Mouse (Mus musculus) heart, adult 11 months (tissue): ENCODE data around the gene Cpd.

Source experiments
- DNase-seq: peaks from one replicate; pipeline ENCODE4 v3.0.0; 2022

The Cpd gene

DNA sequence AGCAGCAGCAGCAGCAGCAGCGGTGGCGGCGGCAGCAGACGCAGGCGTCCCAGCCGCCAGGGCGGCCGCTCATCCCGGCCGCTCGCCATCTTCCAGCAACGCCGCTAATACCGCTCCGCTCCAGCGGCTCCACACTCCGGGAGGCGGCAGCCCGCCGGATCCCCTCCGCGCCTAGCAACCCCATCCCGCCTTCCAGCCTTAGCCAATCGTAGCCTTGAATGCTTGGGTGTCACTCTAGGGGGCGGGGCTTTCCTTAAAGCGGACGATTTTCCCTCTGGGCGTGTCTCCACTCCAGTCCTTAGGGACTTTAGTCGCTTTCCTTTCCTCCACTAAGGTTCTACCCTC is at the start of gene Cpd:
Cpd (minus strand) TSS at position 141 of the 345 bp plus-strand sequence.
- peak; percentile 100 for DNase-seq

- DNase-seq: peak; percentile 79
Observed at GRCm38 (mm10) chr11:76896360-76896759, 49.5 kb upstream of the Cpd start.

DNA sequence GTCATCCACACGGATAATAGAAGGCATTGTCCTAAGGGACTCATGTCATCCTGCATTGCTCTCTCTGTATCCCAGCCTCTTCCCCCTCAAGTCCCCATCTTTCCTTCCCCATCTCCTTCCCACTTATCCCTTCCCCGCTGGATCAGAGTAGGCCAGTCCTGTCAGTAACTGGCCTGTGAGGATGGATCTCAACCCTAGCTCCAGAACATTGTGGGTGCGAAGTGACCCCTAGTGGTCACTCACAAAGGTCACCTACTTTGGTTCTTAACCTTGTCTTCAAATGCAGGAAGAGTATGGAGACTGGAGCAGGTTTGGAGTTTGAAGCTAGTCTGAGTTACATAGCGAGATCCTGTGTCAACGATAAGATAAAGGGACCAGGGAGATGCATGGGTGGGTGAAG is 47.4 kb upstream of the Cpd start:
- peak; percentile 95 for DNase-seq

DNA sequence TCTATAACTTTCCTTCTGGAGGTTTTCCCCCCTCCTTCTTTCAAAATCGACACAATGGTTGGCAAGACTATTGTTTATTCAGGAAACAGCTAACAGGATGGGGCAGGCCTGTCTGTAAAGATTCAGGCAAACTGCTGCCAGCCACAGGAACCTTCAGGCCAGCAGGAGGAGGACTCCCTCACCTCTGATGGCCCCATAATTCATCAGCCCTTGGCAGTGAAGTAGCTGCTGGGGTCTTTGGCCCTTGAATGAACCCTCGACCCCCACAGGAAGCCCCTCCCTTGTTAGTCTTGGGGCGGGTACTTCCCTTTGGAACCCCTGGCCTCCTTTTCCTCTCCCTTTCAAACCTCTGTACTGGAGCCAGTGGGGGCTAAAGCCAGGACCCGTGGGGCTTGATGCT is 46.8 kb upstream of the Cpd start:
- peak; percentile 98 for DNase-seq

DNA sequence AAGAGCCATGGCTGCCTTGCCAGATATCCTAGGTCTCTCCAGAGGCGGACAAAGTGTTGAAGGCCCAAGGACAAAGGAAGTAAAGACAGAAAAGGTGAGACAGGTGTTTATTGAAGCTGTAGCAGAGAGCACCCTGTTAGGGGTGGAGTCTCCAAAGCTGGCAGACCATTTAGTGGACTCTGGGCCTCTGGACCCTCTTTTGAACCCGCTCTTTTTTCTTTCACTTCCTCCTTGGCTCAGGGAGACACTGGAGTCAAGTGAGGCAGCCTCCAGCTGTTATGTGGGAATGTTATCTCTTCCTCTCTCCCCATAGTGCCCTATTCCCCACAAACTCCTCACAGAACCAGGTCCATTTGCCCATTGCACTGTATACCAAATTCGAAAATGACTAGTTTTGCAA is 46.2 kb upstream of the Cpd start:
- DNase-seq: peak; percentile 90

DNA sequence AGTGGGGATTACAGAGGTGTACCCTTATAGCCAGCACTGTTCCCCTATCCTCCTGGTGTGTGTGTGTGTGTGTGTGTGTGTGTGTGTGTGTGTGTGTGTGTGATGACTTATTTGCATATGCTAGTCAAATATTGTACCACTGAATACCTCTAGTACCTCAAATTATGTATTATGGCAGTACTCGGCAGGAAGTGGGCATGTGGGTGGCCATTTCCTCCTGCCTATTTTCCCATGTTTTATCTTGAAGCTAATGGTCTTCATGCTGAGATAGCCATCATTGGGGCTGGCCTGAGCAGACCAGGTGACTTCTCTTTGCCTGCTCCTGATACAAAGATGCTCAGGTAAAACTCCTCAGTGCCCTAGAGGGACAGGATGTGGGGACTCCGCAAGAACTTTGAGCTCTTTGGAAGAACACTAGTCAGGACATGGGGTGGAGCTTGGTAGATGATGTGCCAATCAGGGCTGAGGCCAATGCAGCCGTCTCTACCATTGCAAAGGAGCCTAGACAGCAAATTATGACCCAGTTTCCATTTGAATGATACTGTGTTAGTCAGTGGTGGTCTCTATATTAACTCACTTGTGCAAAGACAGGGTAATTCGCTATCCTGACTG is 45.0 kb upstream of the Cpd start:
- peak; percentile 59 for DNase-seq

GRCm38 (mm10) chr11:76891171-76891570 is 44.4 kb upstream of the Cpd start:
- DNase-seq: no peak

DNA sequence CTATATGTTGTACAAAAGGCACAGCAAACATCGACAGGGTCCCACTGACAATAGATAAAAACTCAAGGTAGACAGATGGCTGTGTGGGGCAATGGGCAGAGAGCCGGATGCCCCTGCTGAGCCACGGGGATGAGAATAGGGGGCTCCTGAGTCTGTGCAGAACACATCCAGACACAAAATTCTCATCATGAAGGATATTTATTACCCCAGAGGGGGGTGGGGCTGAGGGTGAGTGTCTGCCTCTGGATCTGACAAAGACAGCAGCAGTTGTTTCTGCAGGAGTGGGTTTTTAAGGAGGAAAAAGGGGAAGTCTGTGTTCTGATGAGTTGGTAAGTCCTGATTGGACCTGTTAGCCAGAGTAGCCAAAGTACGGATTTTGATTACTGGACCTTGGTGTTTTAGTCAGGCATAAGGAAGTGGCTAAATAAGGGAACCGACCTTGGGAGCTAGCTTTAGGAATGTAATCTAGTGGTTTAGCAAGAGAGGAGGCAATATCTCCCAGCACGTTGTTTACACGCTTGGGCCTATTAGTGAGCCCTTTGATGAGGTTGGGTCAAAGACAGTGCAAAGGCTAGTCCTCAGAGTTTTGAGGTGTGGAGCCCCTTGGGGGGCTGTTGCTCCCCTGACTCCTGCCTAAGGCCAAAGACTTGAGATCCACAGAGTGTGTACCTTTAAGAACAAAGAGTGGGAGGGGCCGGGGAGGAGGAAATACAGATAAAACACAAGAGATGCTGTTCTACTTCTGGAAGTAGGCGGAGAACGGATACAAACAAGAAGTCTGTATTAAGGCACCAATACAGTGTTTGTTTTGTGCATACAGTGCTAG is 42.7 kb upstream of the Cpd start:
- peak; percentile 95 for DNase-seq

DNA sequence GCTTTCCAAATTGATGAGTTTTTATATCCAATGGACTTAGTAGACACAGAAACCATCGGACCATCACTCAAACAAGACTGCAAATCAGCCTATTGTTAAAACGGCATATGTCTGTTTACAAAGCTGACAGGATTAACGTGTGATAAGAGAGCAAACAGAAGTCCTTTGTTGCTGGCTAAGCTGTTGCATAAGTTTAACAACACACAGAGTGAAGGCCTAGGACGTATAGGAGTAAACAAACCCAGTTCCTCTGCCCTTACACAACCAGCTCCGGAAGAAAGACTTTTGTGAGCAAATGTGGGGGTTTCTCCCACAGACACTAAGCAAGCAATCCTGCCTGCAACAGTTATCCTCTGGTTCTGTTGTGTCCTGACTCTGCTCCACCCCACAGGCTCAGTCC is 37.6 kb upstream of the Cpd start:
- peak; percentile 21 for DNase-seq

DNA sequence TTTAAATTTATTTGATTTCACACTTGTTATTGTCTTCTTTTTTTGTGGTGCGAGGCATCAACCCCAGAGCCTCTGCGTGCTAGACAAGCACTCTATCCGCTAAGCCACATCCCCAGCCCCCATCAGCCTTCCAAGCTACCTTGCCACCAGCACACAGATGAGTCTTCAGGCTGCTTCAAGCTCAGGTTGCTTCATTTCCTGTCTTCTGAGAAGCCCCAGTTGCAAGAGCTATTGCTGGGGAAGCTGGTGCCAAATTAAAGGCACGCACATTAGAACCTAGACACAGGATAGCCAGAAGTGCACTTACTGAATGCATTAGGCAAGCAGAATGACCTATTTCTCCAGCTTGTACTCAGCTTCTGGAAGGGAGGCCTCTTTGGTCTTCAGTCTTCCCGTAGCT is 33.0 kb upstream of the Cpd start:
- peak; percentile 78 for DNase-seq

- DNase-seq: peak; percentile 87
Observed at GRCm38 (mm10) chr11:76874766-76875165, 27.9 kb upstream of the Cpd start.

DNA sequence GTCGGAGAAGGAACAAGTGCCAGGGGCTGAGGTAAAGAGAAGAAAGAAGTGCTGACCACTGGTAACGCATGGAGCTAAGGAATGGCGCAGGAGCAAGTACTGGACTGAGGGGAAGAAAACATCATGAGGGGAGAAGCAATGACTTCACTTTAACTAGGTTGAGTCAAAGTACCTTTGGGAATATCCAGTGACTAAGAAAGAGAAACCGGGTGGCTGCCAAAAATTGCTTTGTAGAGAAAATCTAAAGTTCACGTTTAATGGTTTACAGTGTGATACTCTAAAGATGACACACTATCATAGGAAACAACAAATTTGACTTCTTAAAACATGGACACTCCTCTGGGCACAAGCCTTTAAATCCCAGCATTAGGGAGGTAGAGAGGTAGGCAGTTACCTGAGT is 27.0 kb upstream of the Cpd start:
- no peak for DNase-seq

GRCm38 (mm10) chr11:76872556-76873234 is 25.9 kb upstream of the Cpd start:
- DNase-seq: peak; percentile 48

GRCm38 (mm10) chr11:76861185-76861584 is 14.4 kb upstream of the Cpd start:
- DNase-seq: peak; percentile 71

- peak; percentile 77 for DNase-seq
Observed at GRCm38 (mm10) chr11:76859261-76859660, 12.4 kb upstream of the Cpd start.

- peak; percentile 89 for DNase-seq
Observed at GRCm38 (mm10) chr11:76858781-76859180, 12.0 kb upstream of the Cpd start.

DNA sequence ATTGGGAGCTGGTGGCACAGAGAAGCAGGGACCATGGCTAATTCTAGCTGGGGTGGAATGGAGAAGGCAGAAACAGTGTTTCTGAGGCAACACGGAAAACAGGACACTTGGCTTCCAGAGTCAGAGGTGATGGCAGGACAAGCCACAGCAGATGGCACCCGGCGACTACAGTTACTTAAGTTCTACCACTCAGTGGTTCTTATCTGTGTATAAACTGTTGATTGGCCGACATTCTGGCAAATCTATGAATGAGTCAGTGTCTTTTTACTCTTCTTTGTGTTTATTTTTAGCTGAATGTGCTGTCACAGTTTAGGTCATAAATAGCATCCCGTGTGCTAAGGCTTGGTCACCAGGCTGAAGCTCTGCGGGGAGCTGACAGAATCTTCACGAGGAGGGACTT is 10.3 kb upstream of the Cpd start:
- DNase-seq: peak; percentile 94

DNA sequence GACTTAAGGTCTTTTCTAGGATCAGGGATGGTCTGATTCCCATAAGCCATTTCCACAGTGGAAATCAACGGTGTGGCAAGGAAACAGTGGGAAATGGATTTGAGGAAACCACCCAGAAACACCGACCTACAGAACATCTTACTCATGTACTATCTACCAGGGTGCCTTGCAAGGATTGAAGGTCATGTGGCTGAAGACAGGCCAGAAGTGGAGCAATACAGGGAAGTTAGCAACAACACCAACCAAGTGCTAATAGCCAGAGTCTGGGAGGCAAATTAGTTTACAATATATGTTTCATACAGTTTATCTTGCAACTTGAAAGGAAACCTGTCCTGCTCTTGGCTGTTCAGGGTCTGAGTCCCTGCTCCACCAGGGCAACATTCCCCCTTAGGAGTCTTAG is 9.8 kb upstream of the Cpd start:
- peak; percentile 70 for DNase-seq

DNA sequence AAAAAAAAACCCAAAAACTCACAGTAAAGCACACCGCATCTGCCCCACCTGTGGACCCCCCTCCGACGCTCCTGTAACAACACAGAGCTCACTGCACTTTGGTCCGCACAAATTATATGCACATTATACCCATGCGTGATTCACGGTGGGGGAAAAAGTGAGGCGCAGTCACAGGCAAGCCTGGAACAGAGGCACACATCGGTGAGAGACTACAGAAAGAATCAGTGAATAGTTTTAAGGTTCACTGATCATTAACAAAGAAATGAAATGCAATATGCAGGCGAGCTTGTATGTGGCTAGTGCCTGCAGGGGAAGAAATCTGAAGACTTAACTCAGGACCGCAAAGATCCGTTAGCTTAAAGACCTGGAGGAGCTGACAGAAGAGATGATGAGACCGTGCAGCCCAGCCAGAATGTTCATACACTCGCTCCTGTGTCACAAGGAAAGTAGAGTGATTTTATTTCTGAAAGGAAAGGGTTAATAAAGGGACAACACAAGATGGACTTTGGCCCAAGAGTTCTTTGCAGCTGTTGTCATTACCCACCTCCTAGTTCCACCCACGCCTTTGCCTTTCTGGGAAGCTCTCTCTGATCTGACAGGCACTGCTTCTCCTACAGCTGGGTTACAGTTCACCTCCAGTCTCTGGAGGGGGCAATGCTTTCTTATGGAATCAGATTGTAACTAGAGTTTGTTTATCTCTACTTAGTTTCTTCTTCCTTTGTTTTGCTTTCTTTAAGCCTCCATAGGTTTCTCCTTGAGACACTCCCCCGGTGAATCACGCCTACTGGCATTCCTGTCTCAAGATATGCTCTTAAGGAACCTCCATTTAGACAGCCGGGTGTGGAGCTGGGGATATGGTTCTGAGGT is 7.9 kb upstream of the Cpd start:
- DNase-seq: peak; percentile 82

- DNase-seq: peak; percentile 31
Observed at GRCm38 (mm10) chr11:76851512-76851911, 4.7 kb upstream of the Cpd start.

DNA sequence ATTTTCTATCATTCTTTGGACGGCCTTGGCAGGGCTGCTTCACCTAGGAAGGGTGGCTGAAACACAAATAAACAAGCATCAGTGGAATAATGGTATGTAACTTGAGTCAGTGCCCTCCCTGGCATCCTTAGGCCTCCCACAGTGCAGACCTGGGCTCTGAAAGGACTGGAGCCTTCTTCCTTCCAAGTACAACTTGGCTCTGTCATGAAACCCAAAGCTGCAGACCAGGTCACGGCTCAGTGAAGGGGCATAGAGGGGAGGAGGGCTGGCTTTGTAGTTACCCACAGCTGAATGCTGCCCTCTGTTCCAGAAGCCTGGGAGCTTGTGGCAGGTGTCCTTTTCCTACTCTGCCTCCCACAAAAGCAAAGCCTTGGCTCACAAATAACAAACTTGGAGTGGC is 2.8 kb upstream of the Cpd start:
- peak; percentile 62 for DNase-seq

DNA sequence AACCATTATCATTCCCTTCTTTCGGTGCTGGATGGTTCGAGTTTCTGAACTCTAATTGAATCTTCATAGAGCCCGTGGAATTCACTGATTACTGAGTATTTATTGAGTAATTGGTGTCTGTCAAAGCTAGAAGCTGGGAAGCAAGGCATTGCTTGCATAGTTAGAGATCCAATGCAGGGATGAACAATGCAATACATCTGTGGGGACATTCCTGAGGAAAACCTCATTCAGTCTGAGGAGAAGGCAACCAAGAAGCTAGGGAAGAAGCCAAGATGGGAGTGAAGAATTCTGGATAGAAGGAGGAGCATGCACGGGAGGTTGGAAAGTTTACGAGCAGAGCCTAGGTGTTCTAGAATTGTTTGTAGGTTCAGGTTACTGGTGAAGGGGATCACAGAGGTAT is 1.3 kb upstream of the Cpd start:
- DNase-seq: peak; percentile 44

DNA sequence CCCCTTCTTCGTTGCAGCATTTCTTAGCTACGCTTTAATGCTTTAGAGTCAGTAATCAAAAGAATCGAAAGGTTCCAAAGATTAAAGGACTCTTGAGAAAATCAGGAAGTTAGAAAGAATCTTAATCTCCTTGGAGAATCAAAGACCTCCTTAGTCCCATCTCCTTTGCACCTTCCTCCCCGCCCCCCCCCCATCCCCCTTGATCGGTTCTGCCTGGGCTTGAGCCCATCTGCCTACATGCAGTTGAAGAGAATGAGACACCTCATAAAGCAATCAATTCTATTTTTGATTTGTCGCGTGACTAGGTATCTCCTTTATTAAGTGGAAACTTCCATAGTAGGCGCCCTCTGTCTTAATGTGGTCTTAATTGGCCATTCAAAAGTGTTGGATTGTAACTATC is 536 bp upstream of the Cpd start:
- peak; percentile 68 for DNase-seq
